Mouse (Mus musculus): ENCODE data around the gene Lrp1.

Gene Lrp1

GRCm38 (mm10) chr10:127591514-127591913 is 29.4 kb downstream of the Lrp1 start:
- DNase-seq, result peak; percentile 63

GRCm38 (mm10) chr10:127590831-127591451 is 30.0 kb downstream of the Lrp1 start:
- no peak for DNase-seq

DNA sequence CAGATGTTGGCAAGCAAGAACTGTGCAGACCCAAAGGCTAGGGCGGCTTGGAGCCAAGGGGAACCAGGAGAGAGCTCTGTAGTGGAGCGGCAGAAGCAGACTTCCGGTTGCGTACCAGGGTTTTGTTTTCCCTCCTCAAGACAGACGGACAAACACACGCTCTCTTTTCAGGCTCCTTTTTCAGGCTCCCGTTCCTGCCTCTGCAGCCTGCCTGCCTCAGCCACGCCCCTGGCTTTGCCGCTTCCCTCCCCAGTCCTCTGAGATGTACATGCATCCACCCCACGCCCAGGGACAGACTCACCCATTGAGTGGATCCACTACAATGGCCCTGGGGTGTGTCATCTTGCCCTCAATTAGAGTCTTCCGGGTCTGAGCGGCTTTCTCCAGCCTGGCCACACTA is 30.7 kb downstream of the Lrp1 start:
- no peak for DNase-seq

DNA sequence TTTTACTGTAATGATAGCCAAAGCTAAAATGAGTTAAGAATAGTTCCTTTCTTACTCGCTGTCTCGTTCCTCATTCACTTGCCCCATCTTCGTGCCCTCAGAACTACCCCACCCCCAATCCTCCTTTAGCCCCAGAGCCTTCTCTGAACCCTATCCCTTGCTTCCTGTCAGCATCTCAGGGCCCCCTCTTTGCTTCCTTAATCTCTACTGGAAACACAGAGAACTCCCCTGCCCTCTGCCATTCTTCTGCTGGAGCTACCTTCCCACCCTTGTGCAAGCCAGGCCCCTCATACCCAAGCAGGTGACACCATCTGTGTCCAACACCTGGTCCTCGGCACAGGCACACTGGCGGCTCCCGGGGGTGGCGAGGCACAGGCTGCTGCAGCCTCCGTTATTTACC is 33.2 kb downstream of the Lrp1 start:
- DNase-seq, result no peak

DNA sequence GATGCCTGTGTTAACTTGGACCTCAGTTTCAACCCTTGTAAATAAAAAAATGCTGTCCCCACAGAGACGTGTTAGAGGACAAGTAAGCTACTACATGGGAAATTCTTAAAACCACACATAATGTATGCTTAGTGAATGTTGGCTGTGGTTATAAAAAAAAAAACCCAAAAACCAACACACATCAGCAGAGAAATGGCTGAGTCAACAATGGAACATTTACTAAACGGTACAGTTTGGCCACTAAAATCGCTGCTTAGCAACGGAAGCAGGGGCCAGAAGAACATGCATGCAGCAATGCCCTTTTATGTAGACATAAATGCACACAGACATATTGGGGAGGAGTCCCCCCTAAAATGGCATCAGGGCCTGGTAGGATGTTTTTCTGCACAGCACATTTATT is 34.7 kb downstream of the Lrp1 start:
- DNase-seq, result no peak

- DNase-seq, result no peak
These were observed 35.4 kb downstream of the Lrp1 start for GRCm38 (mm10) chr10:127585598-127585997.

DNA sequence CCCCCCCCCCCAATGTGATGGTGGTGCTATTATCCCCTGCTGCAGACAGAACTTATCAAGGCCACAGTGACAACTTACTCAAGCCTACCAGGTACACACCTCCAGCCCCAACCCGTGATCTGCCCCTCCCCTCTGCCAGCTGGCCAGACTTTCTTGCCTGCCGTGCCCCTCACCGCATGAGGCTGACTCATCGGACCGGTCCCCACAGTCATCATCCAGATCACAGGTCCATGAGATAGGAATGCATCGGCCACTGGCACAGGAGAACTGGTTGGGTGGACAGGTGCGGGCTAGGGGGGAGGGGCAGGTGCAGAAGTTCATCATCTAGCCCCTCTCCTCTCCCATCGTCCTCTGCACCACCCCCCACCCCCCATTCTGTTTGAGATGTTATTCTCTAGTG is 37.3 kb downstream of the Lrp1 start:
- no peak for DNase-seq

DNA sequence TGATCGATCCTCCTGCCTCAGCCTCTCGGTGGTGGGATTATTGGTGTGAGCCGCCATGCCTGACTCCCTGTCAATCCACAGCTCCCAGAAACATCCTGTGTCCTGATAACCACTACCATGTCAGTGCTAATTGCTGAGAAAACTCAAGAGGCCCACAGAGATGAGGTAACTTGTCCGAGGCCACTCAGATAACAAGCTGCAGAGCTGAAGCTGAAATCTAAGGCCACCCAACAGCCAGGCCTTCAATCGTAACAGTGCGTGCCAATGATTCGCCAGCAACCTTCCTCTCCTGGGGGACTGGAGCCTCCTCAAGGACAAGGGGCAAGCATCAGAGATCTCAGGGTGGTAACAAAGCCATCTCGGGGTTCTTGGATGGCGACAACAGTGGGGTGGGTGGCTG is 39.7 kb downstream of the Lrp1 start:
- DNase-seq, result no peak

- DNase-seq, result peak; percentile 15
These were observed 43.0 kb downstream of the Lrp1 start for GRCm38 (mm10) chr10:127577982-127578381.

DNA sequence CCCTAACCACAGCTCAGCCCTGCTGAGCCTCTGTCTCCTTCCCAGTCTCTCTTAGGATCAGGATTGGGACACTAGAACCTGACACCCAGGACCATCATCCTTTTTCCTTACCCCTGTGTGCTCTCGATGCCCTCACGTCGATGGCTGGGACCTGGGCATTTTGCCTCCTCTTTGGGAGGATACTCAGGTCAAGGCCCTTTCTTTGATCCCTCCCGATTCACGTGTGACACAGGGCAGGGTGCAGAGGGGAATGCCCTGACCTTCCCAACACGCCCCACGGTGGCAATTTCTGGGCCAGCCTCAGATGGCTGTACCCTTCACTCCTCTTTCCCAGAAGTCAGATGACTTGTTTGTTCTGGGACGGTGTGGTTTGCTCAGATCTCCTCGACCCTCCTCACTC is 43.8 kb downstream of the Lrp1 start:
- no peak for DNase-seq

DNA sequence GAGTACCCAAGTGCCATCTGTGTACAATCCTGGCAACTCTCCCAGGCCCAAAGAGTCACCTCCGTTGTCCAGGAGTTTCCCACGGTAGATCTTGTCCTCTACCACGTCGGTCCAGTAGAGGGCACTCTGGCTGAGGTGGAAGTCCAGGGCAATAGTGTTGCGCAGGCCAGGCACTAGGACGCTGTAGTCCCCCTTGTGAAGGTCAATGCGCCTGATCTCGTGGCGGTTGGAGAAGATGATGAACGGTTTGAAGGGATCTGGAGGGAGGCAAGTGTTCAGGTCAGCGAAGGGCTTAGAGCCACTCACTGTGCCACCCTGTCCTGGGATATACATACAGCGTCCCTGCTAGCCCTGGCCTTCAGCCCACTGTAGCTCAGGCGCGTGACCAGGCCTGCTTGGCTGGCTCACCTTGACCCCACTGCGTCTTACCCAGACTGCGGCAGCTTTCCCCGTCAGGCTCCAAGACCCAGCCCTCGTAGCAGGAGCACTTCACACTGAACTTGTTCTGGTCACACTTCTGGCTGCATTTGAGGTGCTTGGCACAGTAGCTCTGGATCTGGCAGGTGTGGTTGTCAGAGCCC is 44.5 kb downstream of the Lrp1 start:
- peak; percentile 81 for DNase-seq

GRCm38 (mm10) chr10:127575741-127576140 is 45.2 kb downstream of the Lrp1 start:
- no peak for DNase-seq

GRCm38 (mm10) chr10:127572281-127572680 is 48.7 kb downstream of the Lrp1 start:
- DNase-seq, result no peak

GRCm38 (mm10) chr10:127570937-127571641 is 49.9 kb downstream of the Lrp1 start:
- DNase-seq, result peak; percentile 19

GRCm38 (mm10) chr10:127570384-127570783 is 50.6 kb downstream of the Lrp1 start:
- DNase-seq, result no peak

- DNase-seq, result peak; percentile 88
These were observed 51.5 kb downstream of the Lrp1 start for GRCm38 (mm10) chr10:127569450-127569849.

DNA sequence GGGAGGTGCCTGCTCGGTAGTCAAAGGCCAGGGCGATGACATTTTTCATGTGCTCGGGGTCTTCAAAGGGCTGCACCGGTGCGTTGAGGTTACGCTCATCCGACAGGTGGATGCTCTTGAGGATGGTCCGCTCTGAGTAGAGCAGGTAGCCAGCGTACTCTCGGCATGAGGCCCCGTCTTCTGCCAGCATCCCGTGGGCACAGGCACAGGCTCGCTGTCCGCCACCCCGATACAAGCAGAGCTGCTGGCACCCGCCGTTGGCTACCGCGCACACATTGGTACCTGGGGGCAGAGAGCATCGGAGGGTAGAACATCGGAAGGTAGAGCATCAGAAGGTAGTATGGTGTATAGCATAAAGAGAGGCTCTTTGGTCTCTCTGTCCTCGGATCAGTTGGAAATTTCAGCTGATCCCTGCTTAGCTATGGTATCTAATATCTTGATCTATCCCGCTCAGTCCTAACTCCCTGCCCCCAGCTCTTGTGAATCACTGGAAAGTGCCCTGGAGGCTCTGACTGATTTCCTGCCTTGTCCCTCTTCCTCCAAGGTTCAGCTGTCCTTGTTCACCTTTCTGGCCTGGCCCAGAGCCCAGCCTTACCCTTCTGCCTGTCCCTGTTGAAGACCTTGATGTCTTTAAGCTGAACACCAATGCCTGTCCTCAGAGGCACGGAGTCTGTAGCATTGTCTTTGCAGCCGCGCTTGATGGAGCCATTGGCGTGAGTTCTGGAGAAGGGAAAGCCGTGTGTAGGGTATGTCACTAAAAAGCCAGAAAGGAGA is 54.2 kb downstream of the Lrp1 start:
- no peak for DNase-seq

GRCm38 (mm10) chr10:127564301-127564700 is 56.6 kb downstream of the Lrp1 start:
- no peak for DNase-seq

DNA sequence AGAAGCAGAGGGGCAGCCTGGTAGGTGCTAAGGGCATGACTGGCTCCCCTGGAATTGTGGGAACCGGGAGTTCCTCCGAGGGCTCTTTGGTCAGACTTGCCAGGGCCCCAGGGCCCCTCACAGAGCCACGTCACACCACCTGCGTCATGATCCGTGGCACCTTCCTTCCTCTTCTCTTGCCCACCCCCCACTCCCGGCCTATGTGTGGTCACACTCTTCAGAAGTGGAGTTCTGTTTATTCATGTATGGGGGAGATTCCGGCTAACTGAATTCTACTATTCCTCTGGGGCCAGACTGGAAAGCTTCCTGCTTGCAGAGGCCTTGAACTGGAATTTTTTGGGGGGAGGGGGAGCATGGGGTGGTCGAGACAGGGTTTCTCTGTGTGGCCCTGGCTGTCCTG is 57.1 kb downstream of the Lrp1 start:
- DNase-seq, result no peak

DNA sequence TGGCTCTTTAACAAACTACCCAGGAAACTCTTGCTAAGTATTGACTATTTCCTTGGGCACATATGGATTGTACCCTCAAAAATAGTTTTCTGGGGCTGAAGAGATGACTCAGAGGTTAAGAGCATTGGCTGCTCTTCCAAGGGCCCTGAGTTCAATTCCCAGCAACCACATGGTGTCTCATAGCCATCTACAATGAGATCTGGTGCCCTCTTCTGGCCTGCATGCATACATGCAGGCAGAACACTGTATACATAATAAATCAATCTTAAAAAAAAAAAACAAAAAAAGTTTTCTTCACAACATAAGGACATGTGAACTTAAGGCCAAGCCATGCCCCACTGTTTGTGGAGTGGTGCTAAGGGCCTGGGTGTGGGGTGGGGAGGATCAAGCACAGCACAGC is 59.8 kb downstream of the Lrp1 start:
- no peak for DNase-seq

DNA sequence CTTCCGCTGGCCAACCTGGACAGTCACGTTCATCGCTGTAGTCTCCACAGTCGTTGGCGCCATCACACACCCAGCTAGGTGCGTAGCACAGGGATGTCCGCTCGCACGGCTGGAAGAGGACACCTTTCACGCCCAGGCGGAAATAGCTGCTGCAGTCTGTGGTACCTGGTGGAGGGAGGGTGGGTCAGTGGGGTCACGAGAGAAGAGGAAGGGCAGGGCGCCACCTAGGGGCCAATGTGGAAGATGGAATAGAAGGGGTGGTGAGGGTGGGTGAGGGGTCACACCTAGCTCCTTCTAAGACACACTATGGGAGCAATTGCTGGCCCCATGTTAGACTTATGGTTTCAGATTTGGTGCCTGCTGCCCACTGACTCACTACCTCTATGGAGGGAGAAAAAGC is 63.6 kb downstream of the Lrp1 start:
- DNase-seq, result no peak

- peak; percentile 31 for DNase-seq
These were observed 65.2 kb downstream of the Lrp1 start for GRCm38 (mm10) chr10:127555703-127556102.

GRCm38 (mm10) chr10:127549892-127550291 is 71.1 kb downstream of the Lrp1 start:
- no peak for DNase-seq

GRCm38 (mm10) chr10:127548236-127548635 is 72.7 kb downstream of the Lrp1 start:
- no peak for DNase-seq

Data from lung, postnatal 14 days (tissue).